Comparison of ENCODE assay signal across 29 mouse cellular contexts in genomic region chr2:94030602-94031001, GRCm38 (mm10). TPM values are rescaled to one million over a fixed set of nuclear protein-coding genes. Genes with fewer than 3 reads are reported as not detected.
"Had no signal": no experiment of that assay in that cellular context is flagged by ENCODE, and none has a peak within 500 bp of the region (broad histone marks: within the 10 kb centered on the region; RNA-seq: fewer than 3 reads in every experiment).

No protein-coding gene starts in this region.

- H3K9ac ChIP-seq: liver, embryonic 15.5 days; liver, postnatal 0 days; lung, embryonic 15.5 days; midbrain, embryonic 13.5 days; midbrain, embryonic 15.5 days; neural tube, embryonic 13.5 days; neural tube, embryonic 15.5 days; stomach, embryonic 15.5 days had no signal

- H3K36me3 ChIP-seq: liver, embryonic 15.5 days; midbrain, embryonic 15.5 days; stomach, embryonic 15.5 days had no signal

- H3K4me3 ChIP-seq: liver, embryonic 15.5 days; lung, embryonic 15.5 days; megakaryocyte, embryonic 14.5 days; midbrain, embryonic 13.5 days; midbrain, embryonic 15.5 days; neural tube, embryonic 13.5 days; neural tube, embryonic 15.5 days; stomach, embryonic 15.5 days had no signal

- DNase-seq: liver, postnatal 0 days; lung, postnatal 14 days; lung, postnatal 36 days; retina, postnatal 1 day; right cerebral cortex, adult 18-20 months; right cerebral cortex, postnatal 25 days; right cerebral cortex, postnatal 4 days; thymus, adult 2 months; thymus, postnatal 25 days; thymus, postnatal 4 days had no signal

- H3K27me3 ChIP-seq: liver, embryonic 15.5 days; lung, embryonic 15.5 days; megakaryocyte, embryonic 14.5 days; midbrain, embryonic 13.5 days; midbrain, embryonic 15.5 days; neural tube, embryonic 13.5 days; neural tube, embryonic 15.5 days; stomach, embryonic 15.5 days had no signal

- H3K4me2 ChIP-seq: liver, embryonic 15.5 days; lung, embryonic 15.5 days; midbrain, embryonic 11.5 days; midbrain, embryonic 13.5 days; midbrain, embryonic 15.5 days; neural tube, embryonic 13.5 days; neural tube, embryonic 15.5 days; stomach, embryonic 15.5 days had no signal

- ATAC-seq: liver, postnatal 0 days; lung, postnatal 0 days; midbrain, embryonic 13.5 days; midbrain, embryonic 15.5 days had no signal

- H3K4me1 ChIP-seq: liver, embryonic 15.5 days; lung, embryonic 15.5 days; megakaryocyte, embryonic 14.5 days; midbrain, embryonic 13.5 days; neural tube, embryonic 13.5 days; neural tube, embryonic 15.5 days; stomach, embryonic 15.5 days had no signal

- H3K9me3 ChIP-seq: liver, embryonic 15.5 days; lung, embryonic 15.5 days; megakaryocyte, embryonic 14.5 days; midbrain, embryonic 13.5 days; midbrain, embryonic 15.5 days; neural tube, embryonic 13.5 days; neural tube, embryonic 15.5 days; stomach, embryonic 15.5 days had no signal

- H3K27ac ChIP-seq: liver, embryonic 15.5 days; lung, embryonic 15.5 days; macrophage; midbrain, embryonic 13.5 days; midbrain, embryonic 15.5 days; neural tube, embryonic 13.5 days; neural tube, embryonic 15.5 days; stomach, embryonic 15.5 days; stomach, postnatal 0 days had no signal

RNA-seq across cellular contexts. Expression of gene Gm27027, which starts 34.4 kb away (rescaled TPM):
- total RNA-seq: megakaryocyte progenitor cell, adult 5-6 weeks; midbrain, postnatal 0 days; monocyte, adult 5-6 weeks had no signal
- polyA plus RNA-seq: liver, embryonic 15.5 days; liver, postnatal 0 days; lung, embryonic 15.5 days; lung, postnatal 0 days; macrophage; midbrain, embryonic 11.5 days; midbrain, embryonic 13.5 days; midbrain, embryonic 15.5 days; midbrain, postnatal 0 days; neural tube, embryonic 11.5 days; neural tube, embryonic 13.5 days; neural tube, embryonic 15.5 days; spleen, adult 2 months; stomach, embryonic 15.5 days; stomach, postnatal 0 days; testis, adult 2 months; thymus, adult 2 months; urinary bladder, adult 2 months had no signal
